Mouse (Mus musculus) midbrain, embryonic 12.5 days (tissue): ENCODE data around the gene Rpusd3. TPM values are rescaled to one million over a fixed set of nuclear protein-coding genes. Genes with fewer than 3 reads are reported as not detected.

Experiments
- ATAC-seq: fragments of 200-750 bp; cut with Nextera tagmentation; 2 replicates; pipeline ENCODE4 v1.8.0; 2017; ENCODE audit warnings: low read depth, moderate TSS enrichment, moderate library complexity; ENCODE audit not compliant: low FRiP score
- H3K27ac ChIP-seq: fragments of 300-500 bp; sonication (generic); replicated peaks from 2 replicates; pipeline ENCODE4 v1.5.1; 2016; ENCODE audit warnings: mild to moderate bottlenecking
- H3K27me3 ChIP-seq: fragments of 300-500 bp; sonication (generic); 2 replicates; pipeline ENCODE4 v1.6.1; 2016; ENCODE audit warnings: mild to moderate bottlenecking
- H3K36me3 ChIP-seq: fragments of 300-500 bp; sonication (generic); 2 replicates; pipeline ENCODE4 v1.6.1; 2016
- H3K4me1 ChIP-seq: fragments of 300-500 bp; sonication (generic); 2 replicates; pipeline ENCODE4 v1.6.1; 2016
- H3K4me2 ChIP-seq: fragments of 300-500 bp; sonication (generic); replicated peaks from 2 replicates; pipeline ENCODE4 v1.6.1; 2016; ENCODE audit warnings: mild to moderate bottlenecking, moderate library complexity
- H3K4me3 ChIP-seq: fragments of 300-500 bp; sonication (generic); 2 replicates; pipeline ENCODE4 v1.5.1; 2016; ENCODE audit warnings: mild to moderate bottlenecking
- H3K9ac ChIP-seq: fragments of 300-500 bp; sonication (generic); replicated peaks from 2 replicates; pipeline ENCODE4 v1.6.1; 2016; ENCODE audit warnings: mild to moderate bottlenecking, moderate library complexity
- H3K9me3 ChIP-seq: fragments of 300-500 bp; sonication (generic); 2 replicates; pipeline ENCODE4 v1.6.1; 2016; ENCODE audit warnings: mild to moderate bottlenecking
- WGBS: fragments of 180-500 bp; shearing (Covaris S2); methylation state at CpG from one replicate; pipeline ENCODE4 v1.1.7; 2016; 5-methylcytosine and 5-hydroxymethylcytosine counted together
- polyA plus RNA-seq: library from polyadenylated mRNA; unstranded; fragments of >200 nt; fragmentation: Nextera tagmentation; extraction: Ambion mirVana; gene quantifications from 2 replicates; pipeline ENCODE4 v1.2.1, GENCODE M21; 2016

Rpusd3 gene
- polyA plus RNA-seq, 1 experiment from 2014 or later, result 26.7 TPM

DNA sequence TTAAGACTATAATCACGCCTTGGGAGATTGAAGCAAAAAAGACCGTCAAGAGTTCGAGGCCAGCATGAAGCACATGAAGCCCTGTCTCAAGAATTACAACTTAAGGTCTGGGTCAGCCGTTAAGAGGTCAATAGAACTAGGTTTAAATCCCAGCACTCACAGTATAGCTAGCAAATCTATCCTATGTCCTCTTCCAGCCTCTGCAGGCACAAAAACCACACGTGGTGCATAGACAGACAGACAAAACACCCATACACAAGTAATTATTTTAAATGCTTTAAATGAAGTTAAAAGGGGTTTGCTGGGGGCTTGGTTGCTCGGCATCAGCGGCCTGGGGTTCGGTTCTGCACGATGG is 22.9 kb upstream of the Rpusd3 start:
- ATAC-seq, result peak; percentile 32; the same call in 1 of the 2 replicates
- peak overlapping the region; percentile 89 for H3K4me2 ChIP-seq
- H3K27me3 ChIP-seq, result no peaks in the 10 kb centered on the region
- H3K9ac ChIP-seq, result peak overlapping the region; percentile 88
- peak overlapping the region; percentile 36 for H3K27ac ChIP-seq
- H3K4me1 ChIP-seq, result peaks cover 10% of the 10 kb centered on the region
- H3K9me3 ChIP-seq, result no peaks in the 10 kb centered on the region
- WGBS, result 44% methylated on average over 9 of the region's 9 CpGs
- H3K36me3 ChIP-seq, result peaks cover 17% of the 10 kb centered on the region
- peak overlapping the region; percentile 96 for H3K4me3 ChIP-seq

DNA sequence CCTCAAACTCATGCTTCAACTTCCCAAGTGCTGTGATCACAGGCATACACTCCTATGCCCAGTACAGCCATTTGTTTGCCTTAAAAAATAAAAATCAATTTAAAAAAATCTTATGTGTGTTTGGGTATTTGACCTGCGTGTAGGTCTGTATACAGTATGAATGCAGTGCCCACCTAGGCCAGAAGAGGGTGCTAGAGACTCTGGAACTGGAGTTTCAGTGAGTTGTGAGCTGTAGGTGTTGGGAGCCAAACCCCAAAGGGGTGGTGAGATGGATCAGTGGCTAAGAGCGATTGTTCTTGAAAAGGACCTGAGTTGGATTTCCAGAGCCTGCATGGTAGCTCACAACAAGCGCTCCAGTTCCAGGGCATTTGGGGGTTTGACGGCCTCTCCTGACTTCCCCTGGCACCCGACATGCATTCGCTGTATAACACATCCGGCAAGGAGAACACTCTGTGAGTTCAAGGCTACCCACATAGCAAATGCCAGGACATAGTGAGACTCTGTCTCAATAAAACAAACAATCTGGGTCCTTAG is 22.1 kb upstream of the Rpusd3 start:
- Histone ChIP-seq H3K27ac (no peak overlapping the region), H3K36me3 (peaks cover 8% of the 10 kb centered on the region; the same call in 1 of the 2 replicates), H3K4me3 (no peak overlapping the region), H3K4me1 (peaks cover 10% of the 10 kb centered on the region), H3K9me3 (no peaks in the 10 kb centered on the region), H3K27me3 (no peaks in the 10 kb centered on the region), H3K9ac (no peak overlapping the region), H3K4me2 (no peak overlapping the region)
- 54% methylated on average over 7 of the region's 7 CpGs for WGBS
- no peak for ATAC-seq

DNA sequence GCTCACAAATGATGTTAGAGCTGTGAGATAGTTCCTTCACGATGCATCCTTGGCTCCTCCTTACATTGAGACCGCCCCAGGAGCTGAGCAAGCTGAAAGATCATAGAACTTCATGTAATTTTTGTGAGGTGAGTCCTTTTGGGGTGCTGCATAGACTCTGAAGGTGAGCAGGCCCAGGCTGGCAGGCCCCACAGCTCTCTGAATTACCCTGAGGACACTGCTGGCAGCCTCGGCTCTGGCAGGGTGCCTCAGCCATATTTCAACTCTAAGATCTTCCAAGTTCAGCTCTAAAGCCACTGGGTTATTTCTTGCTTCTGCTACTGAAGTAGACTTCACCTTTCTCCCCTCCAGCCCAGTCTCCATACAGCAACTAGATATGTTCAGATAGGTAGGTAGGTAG is 21.5 kb upstream of the Rpusd3 start:
- Histone ChIP-seq H3K9ac (no peak overlapping the region), H3K36me3 (0 out of 2 replicates have a peak, but pooled peaks cover 6% of the 10 kb centered on the region), H3K4me2 (no peak overlapping the region), H3K4me1 (peaks cover 10% of the 10 kb centered on the region), H3K27ac (no peak overlapping the region), H3K27me3 (0 out of 2 replicates have a peak, but pooled peaks cover 2% of the 10 kb centered on the region), H3K9me3 (no peaks in the 10 kb centered on the region), H3K4me3 (no peak overlapping the region)
- no peak for ATAC-seq
- WGBS, result 88% methylated on average over 3 of the region's 3 CpGs

DNA sequence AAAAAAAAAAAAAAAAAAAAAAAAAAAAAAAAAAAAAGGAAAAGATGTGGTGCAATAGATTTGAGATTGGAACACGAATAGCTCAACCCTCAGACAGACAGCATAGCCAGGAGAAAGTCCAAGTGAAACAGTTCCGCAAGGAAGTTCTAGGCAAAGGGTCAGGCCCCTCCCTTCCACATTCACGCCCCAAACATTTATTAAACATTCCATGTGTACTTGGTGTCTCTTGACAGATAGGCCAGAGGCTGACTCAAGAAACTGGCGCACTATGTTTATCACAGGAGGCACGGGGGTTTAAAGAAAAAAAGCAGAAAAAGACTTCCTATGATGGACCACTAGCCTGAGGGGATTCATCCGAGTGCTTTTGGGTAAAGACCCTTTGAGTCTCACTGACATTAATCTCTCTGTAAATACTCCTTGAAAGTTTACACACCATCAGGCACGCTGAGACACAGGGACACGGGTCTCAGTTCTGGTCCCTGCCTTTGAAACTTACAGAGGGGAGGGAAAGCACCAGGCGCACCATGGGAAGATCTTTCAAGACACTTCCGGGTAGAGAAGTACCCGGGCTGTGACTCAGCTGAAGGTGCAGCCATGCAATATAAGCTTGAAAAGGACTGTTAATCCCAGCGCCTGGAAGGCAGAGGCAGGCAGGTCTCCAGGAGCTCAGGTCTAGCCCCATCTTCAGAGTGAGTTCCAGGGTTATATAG is 19.7 kb upstream of the Rpusd3 start:
- peaks cover 10% of the 10 kb centered on the region for H3K4me1 ChIP-seq
- no peak overlapping the region for H3K4me3 ChIP-seq
- H3K36me3 ChIP-seq, result no peaks in the 10 kb centered on the region
- no peak overlapping the region for H3K27ac ChIP-seq
- no peak overlapping the region for H3K4me2 ChIP-seq
- peaks cover 3% of the 10 kb centered on the region; the same call in 1 of the 2 replicates for H3K27me3 ChIP-seq
- ATAC-seq, result no peak
- H3K9ac ChIP-seq, result no peak overlapping the region
- 63% methylated on average over 12 of the region's 12 CpGs for WGBS
- no peaks in the 10 kb centered on the region for H3K9me3 ChIP-seq

DNA sequence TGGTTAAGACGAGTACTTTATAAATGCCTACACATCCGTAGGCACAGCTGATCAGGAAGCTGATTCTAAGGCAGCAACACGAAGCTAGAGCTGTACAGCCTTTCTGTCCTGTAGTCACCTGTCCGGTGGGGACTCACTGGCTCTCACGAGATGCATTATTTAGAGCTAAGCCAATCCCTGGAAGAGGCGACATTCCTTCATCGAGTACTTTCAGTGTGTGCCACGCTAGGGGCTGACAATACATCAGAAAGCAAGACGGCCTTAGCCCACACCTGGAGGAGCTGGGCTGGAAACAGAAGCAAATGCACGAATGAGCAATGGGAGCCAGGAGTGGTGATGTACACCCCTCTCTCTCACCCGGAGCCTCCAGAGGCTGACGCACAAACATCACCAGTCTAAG is 18.0 kb upstream of the Rpusd3 start:
- H3K27ac ChIP-seq, result no peak overlapping the region
- peaks cover 3% of the 10 kb centered on the region; the same call in 1 of the 2 replicates for H3K27me3 ChIP-seq
- H3K9ac ChIP-seq, result no peak overlapping the region
- WGBS, result 78% methylated on average over 12 of the region's 12 CpGs
- no peaks in the 10 kb centered on the region for H3K4me1 ChIP-seq
- no peaks in the 10 kb centered on the region for H3K9me3 ChIP-seq
- H3K4me2 ChIP-seq, result no peak overlapping the region
- no peak for ATAC-seq
- no peak overlapping the region for H3K4me3 ChIP-seq
- no peaks in the 10 kb centered on the region for H3K36me3 ChIP-seq

DNA sequence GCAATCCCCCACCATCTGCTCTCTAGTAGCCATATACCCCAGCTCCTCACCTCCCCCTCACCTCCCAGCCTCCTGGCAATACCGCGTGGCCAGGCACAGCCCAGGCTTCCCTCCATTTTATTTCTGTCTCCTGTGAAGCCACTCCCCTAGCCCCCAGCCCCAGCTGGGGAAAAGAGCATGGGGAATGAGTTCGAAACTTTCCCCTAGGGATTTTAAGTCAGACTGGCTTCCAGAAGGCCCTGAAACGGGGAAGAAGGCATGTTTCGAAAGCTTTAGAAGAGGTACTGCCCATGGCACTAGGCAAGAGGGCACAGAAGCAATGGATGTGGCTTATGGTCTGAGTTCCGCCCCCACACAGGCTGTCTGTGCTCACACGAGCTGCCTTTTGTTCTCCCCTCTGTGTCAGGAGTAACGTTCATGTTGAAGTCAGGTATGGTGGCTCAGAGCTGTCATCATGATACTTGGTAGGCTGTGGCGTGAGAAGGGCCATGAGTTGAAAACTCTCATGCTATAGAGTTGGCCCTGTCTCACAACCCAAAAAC is 16.6 kb upstream of the Rpusd3 start, which contains the start of gene Cidec:
Cidec (minus strand) TSS at position 97 of the 542 bp plus-strand sequence.
- Histone ChIP-seq H3K9me3 (no peaks in the 10 kb centered on the region), H3K36me3 (no peaks in the 10 kb centered on the region), H3K27ac (no peak within 1 kb of the TSS), H3K27me3 (peaks cover 3% of the 10 kb centered on the region; the same call in 1 of the 2 replicates), H3K4me2 (no peak within 1 kb of the TSS), H3K9ac (no peak within 1 kb of the TSS), H3K4me3 (no peak within 1 kb of the TSS), H3K4me1 (no peaks in the 10 kb centered on the region)
- WGBS, result 81% methylated on average over 9 of the region's 9 CpGs
- ATAC-seq, result no peak

DNA sequence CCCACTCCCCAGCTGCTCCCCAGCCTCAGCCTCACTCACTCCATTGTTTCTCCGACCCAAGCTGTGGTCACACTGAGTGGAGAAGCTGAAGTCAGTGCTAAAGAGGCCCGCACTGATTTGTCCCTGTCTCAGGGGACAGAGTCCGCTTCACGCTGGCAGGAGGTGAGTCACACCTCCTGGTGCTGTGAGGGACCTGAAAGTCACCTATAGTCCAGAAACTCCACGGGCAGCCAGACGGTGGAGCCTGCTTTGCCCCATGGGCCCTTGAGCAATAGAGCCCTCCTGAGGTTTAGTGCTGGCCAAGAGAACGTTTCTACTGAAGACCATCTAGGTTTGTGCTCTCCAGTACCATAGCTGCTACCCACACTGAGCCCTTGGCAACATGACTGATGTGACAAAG is 15.6 kb upstream of the Rpusd3 start:
- Histone ChIP-seq H3K36me3 (no peaks in the 10 kb centered on the region), H3K9me3 (no peaks in the 10 kb centered on the region), H3K4me2 (no peak overlapping the region), H3K4me1 (no peaks in the 10 kb centered on the region), H3K9ac (no peak overlapping the region), H3K4me3 (no peak overlapping the region), H3K27ac (no peak overlapping the region), H3K27me3 (peaks cover 3% of the 10 kb centered on the region; the same call in 1 of the 2 replicates)
- WGBS, result 76% methylated on average over 7 of the region's 7 CpGs
- ATAC-seq, result no peak

DNA sequence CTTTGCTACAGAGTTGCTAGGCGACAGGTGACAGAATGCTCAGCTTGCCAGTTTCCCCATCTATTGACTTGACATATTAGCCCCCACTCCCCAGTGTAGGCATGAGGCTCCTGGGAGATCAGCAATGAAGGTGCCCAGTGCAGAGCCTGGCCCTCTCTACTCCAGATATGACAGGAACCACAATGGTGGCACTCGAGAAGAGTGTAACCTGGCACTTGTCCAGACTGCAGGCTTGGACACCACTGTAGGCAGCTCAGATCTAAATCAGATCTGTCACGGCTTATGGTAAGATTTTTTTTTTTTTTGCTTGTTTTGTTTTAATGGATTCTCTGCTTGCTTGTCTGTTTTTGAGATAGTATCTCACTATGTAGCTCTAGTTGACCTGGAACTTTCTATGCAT is 14.5 kb upstream of the Rpusd3 start:
- H3K9ac ChIP-seq, result no peak overlapping the region

DNA sequence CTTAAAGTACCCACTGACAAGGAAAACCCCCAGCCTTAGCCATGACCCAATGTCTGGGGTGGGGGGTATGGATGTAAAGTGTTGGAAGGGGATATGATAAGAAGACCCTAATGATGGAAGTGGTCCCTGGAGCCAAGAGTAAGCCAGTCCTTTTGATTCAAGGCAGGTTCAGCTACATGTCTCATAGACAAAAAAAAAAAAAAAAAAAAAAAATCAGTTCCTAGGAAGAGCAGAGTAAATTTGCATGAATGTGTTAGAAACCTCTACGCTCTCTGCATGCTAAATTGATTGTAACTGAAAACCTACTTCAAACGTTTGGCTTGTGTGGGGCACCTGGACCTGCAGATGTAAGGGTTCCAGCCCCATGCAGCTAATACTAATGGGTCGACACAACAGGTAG is 12.7 kb upstream of the Rpusd3 start:
- Histone ChIP-seq H3K4me1 (no peaks in the 10 kb centered on the region), H3K27me3 (peaks cover 3% of the 10 kb centered on the region; the same call in 1 of the 2 replicates), H3K36me3 (no peaks in the 10 kb centered on the region), H3K9ac (no peak overlapping the region), H3K4me3 (no peak overlapping the region), H3K4me2 (no peak overlapping the region), H3K27ac (no peak overlapping the region), H3K9me3 (peaks cover 4% of the 10 kb centered on the region; the same call in 1 of the 2 replicates)
- 70% methylated on average over 3 of the region's 3 CpGs for WGBS
- no peak for ATAC-seq

More for the DNA sequence above, 14.5 kb upstream of the Rpusd3 start:
- no peak for ATAC-seq
- Histone ChIP-seq H3K4me3 (no peak overlapping the region), H3K4me2 (no peak overlapping the region), H3K36me3 (no peaks in the 10 kb centered on the region), H3K4me1 (no peaks in the 10 kb centered on the region), H3K27me3 (peaks cover 3% of the 10 kb centered on the region; the same call in 1 of the 2 replicates), H3K27ac (no peak overlapping the region), H3K9me3 (no peaks in the 10 kb centered on the region)
- WGBS, result 84% methylated on average over 3 of the region's 3 CpGs

DNA sequence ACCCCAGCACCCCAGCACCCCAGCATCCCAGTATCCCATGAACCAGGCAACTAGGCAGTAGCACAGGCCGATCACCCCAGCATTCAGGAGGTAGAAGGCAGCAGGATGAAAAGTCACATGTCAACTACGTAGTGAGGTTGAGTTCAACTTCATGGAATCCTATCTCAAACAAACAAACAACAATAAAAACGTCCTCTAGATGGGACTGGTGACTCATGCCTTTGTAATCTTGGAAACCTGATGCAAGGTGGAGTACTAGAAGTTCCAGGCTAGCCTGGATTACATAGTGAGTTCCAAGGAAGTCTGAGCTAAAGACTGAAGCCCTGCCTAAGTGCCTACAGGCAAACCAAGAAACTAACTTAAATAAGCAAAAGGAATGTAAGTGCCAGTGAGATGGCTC is 11.7 kb upstream of the Rpusd3 start:
- peaks cover 4% of the 10 kb centered on the region; the same call in 1 of the 2 replicates for H3K9me3 ChIP-seq
- no peak for ATAC-seq
- no peaks in the 10 kb centered on the region for H3K36me3 ChIP-seq
- no peak overlapping the region for H3K9ac ChIP-seq
- no peaks in the 10 kb centered on the region for H3K4me1 ChIP-seq
- 66% methylated on average over 3 of the region's 3 CpGs for WGBS
- no peak overlapping the region for H3K27ac ChIP-seq
- no peak overlapping the region for H3K4me3 ChIP-seq
- H3K27me3 ChIP-seq, result peaks cover 3% of the 10 kb centered on the region; the same call in 1 of the 2 replicates
- no peak overlapping the region for H3K4me2 ChIP-seq

DNA sequence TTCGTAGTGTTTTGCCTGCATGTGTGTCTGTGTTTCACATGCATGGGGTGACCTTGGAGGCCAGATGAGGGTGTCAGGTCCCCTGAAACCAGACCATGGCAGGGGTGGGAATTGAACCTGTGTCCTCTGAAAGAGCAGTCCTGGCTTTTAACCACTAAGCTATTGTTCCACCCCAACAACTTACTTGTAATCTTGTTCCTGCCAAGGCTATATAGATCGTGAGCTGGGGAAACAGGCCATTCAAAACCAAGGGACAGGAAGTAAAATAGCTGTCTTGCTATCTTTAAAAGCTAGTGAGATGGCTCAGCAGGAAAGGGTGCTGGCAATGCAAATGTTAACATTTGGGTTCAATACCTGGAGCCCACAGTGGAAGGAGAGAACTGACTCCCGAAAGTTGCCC is 10.8 kb upstream of the Rpusd3 start:
- no peak overlapping the region for H3K4me3 ChIP-seq
- H3K27me3 ChIP-seq, result no peaks in the 10 kb centered on the region; the same call in 1 of the 2 replicates
- no peak overlapping the region for H3K27ac ChIP-seq
- no peak overlapping the region for H3K9ac ChIP-seq
- WGBS, result 83% methylated on average over 3 of the region's 3 CpGs
- no peak for ATAC-seq
- H3K4me2 ChIP-seq, result no peak overlapping the region
- no peaks in the 10 kb centered on the region for H3K36me3 ChIP-seq
- peaks cover 4% of the 10 kb centered on the region; the same call in 1 of the 2 replicates for H3K9me3 ChIP-seq
- H3K4me1 ChIP-seq, result no peaks in the 10 kb centered on the region

DNA sequence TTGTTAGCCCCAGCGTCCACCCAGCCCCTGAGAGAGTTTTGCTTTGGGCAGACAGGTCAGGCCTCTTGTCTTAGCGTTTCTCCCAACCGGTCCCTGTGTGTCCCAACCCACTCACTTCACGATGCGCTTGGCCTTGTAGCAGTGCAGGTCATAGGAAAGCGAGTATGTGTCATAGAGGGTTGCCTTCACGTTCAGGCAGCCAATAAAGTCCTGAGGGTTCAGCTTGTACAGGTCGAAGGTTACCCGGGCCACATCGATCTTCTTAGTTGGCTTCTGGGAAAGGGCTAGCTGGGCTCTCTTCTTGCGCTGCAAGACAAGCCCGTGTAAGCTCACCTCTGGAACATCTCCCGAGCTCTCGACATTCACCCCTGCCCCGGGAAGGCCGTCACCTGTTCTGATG is 8.9 kb upstream of the Rpusd3 start:
- Histone ChIP-seq H3K27me3 (no peaks in the 10 kb centered on the region), H3K27ac (no peak overlapping the region), H3K9ac (no peak overlapping the region), H3K9me3 (peaks cover 4% of the 10 kb centered on the region; the same call in 1 of the 2 replicates), H3K36me3 (no peaks in the 10 kb centered on the region), H3K4me3 (no peak overlapping the region), H3K4me1 (no peaks in the 10 kb centered on the region), H3K4me2 (no peak overlapping the region)
- 92% methylated on average over 16 of the region's 16 CpGs for WGBS
- no peak for ATAC-seq
